Mouse (Mus musculus) lung, postnatal 10 days (tissue): ENCODE measurements around the gene Prlh.

Experiments
- DNase-seq: peaks from one replicate; pipeline ENCODE4 v3.0.0; 2021

The Prlh gene

DNA sequence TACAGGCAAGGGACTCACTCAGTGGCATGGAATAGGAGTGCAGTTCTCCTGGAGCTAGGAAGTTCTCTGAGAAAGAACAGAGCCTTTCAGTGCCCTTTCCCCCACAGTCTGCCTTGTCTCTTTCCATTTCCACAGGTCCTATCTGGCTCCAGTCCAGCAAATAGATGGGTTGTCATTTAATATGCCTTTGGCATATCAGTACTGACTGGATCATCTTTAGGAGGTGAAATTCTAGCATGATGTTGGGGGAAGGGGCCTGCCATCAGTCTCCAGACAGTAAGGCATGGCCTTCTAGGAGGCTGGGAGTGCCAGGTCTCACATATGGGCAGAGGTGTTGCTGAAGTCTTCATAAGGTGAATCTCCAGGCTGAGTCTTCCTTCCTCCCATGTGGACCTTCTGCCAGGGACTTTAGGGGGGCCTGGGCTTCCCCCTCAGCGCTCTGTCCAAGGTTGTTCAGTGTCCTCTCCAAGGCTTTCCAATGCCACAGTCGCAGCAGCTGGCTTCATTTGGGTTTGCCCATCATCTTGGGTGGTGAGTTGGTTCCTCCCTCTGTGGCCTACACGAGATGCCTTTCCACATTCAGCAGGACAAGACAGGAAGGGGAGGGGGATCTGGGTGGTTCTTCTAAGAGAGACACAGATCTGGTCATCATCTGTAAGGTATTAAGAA is 49.1 kb downstream of the Prlh start:
- DNase-seq = no peak

DNA sequence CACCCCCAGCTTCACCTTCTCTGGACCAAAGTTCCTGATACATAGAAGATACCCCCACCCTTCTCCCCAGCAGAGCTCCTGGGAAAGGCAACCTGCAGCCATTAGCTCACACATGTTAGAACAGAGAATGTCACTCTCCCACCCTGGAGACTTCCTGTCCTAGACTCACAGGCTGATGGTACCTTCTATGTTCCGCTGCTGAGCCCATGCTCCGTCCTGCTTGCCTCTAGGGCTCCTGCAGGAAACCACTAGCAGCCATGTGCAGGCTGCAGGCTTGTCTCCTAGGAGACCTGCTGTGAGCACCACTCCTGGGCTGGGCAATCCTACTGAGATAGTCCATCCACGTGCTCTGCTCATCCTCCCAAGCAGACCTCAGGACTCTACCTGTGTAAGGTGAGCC is 49.7 kb downstream of the Prlh start:
- DNase-seq = no peak
